Mouse (Mus musculus): ENCODE measurements around the gene Stradb. TPM values are rescaled to one million over a fixed set of nuclear protein-coding genes. Genes with fewer than 3 reads are reported as not detected.

Gene Stradb
- 45.2 and 46.3 TPM in 2 replicates for polyA plus RNA-seq (2016; fragmentation: Nextera tagmentation; extraction: Ambion mirVana)

DNA sequence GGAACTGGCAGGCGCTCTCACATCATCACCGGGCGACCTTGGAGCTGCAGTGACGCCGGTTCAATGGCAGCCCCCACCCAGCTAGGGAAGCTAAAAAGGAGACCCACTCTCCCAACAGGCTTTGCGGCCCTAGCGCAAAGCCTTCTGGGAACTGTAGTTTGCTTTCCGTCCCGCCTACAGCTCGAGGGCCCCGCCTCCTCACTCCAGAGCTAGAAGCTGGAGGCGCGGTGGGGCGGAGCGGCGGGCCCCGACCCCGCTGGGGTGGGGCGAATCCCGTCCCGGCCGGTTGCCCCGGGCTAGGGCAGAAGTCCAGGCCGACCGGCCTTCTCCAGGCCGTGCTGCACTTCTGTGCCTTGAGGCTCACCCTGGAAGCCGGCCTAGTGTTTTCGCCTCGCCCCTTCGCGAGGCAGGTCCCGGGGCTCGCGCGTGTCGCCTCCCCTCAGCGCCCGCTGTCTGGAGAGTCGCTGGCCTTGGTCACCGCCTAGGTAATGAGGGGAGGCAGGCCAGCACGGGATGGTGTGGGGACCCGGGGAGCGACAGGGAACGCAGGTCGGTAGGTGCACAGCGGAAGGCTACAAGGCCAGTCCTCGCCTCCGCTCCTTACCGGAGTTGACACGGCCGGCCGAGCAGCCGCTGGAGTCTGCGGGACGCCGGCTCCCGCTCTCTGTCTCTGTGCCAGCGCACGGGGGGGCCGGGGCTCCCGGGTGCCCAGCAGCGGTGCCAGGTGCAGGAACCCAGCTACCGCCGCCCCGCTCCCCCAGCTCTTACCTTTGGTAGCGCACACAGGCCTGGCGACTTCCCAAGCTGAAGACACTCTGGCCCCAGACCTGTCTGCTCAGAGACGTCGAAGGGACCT, at the start of gene Stradb, which contains the start of gene Trak2:
Gene Stradb (plus strand): TSS at position 157 of the 856 bp plus-strand sequence.
Gene Trak2 (minus strand): TSS at position 65 of the 856 bp plus-strand sequence.
- peak; percentile 97 for ATAC-seq (ENCODE audit: low FRiP score, low read depth)
- Histone ChIP-seq H3K9ac (peak within 1 kb of the TSS; percentile 88), H3K4me3 (peak within 1 kb of the TSS; percentile 80), H3K4me2 (replicated peaks) (peak within 1 kb of the TSS; percentile 85), H3K27me3 (replicated peaks) (no peaks in the 10 kb centered on the region), H3K9me3 (no peaks in the 10 kb centered on the region), H3K27ac (peak within 1 kb of the TSS; percentile 37), H3K36me3 (0 out of 2 replicates have a peak, but pooled peaks cover 3% of the 10 kb centered on the region), H3K4me1 (peaks cover 14% of the 10 kb centered on the region)
- WGBS, result under 1% methylated on average over 69 of the region's 69 CpGs

DNA sequence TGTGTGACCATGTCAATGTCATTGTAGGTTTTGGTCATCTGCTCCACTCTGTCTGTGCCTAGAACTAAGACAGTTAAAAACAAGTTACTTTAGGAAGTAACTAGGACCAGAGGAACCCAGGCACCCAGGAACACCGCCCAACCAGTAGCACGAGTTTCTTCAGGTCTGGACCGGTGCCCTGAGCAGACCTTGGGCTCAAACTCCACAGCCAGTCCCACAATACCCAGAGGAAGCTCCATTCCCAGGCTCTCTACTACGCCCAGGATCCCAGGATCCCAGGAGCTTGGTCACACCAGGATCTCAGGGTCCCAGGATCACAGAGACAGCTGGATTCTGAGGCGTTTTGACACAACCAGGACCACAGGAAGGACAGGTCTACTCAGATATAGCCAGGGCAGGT, 46.7 kb upstream of the Stradb start:
- no peak for ATAC-seq (ENCODE audit: low FRiP score, low read depth)
- no peaks in the 10 kb centered on the region for H3K4me1 ChIP-seq
- H3K27me3 ChIP-seq (replicated peaks), result no peaks in the 10 kb centered on the region
- peaks cover 21% of the 10 kb centered on the region for H3K36me3 ChIP-seq
- no peak overlapping the region for H3K4me2 ChIP-seq (replicated peaks)
- 96% methylated on average over 5 of the region's 5 CpGs for WGBS
- H3K4me3 ChIP-seq, result no peak overlapping the region
- H3K27ac ChIP-seq, result no peak overlapping the region
- H3K9ac ChIP-seq, result no peak overlapping the region
- no peaks in the 10 kb centered on the region for H3K9me3 ChIP-seq

DNA sequence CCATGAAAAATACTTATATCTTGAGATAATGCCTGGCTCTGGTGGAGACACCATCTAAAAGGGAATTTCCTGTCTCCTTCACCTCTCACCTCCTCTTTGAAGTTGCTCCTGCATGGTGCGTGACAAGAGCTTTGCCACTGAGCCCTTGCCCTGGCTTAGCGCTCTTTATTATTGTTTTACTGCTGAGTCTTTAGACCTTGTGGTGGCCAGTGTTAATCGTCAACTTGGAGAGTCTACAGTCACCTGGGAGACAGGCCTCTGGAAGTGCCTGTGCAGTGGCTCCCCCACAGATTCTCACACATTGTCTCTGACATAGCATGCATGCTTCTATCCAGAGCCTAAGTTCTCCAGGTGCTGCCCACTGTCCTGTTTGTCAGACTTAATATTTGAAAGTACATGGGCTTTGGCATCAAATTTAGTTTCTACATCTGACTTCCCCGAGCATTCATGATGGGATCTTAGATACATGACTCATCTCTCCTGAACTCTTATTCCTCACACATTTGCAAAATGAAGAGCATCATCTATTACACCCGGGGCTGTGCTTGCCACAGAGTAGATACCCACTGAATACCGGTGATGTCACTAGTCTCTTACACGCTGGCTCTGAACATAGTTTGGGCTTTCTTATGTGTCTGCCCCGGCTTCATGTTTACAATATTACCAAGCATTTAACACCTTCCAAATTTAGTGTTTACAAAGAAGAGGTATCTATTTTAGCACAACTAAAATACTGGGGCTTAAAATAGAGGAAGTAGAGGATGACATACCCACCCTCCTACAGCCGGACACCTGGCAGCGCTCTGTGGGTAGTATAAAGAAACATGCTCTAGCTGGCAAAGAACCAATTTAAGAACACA, 36.3 kb upstream of the Stradb start:
- Histone ChIP-seq H3K27me3 (replicated peaks) (no peaks in the 10 kb centered on the region), H3K9me3 (0 out of 2 replicates have a peak, but pooled peaks cover 4% of the 10 kb centered on the region), H3K9ac (no peak overlapping the region), H3K4me1 (no peaks in the 10 kb centered on the region), H3K4me3 (no peak overlapping the region), H3K36me3 (peaks cover 12% of the 10 kb centered on the region), H3K4me2 (replicated peaks) (no peak overlapping the region), H3K27ac (no peak overlapping the region)
- WGBS, result 93% methylated on average over 10 of the region's 10 CpGs
- no peak for ATAC-seq (ENCODE audit: low FRiP score, low read depth)

DNA sequence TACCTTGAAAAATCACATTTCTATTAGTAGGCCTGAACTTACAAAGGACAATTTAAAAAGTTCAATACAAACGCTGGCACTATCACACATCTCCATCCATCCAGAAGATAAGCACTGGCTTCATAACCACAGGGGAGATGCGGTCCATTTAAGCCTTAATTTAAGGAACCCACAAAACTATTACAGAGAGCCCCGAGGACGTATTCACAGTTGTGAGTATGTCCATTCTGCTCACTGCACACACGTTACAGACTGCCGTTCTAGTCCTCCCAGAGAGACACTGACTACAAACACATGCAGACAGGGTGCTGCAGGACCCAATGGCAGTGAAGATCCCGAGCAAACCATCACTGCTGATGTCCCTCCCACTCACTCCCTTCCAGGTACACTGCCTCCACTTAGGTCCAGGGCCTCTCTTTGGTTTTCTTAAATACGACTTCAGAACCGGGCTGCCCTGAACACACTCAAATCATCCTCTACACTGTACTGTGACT, 35.7 kb upstream of the Stradb start:
- WGBS, result 88% methylated on average over 9 of the region's 9 CpGs

DNA sequence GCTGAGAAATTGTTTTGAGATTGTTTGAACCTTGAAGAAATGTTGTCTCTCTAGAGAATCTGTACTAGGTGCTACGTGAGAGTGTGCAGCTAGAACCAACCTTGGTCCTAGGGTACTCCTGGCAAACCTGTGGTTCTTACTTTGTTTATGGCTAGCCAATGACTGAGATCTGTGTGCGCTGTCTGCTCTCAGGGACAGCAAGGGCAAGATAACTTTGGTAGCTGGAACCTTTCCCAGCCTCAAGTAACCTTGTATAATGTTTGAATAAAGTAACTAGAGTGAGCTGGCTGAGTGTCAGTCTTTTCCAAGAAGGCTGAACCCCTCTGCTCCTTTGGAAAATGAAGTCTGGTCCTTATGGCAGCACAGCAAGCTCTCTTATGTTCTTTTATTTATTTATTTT, 27.8 kb upstream of the Stradb start:
- Histone ChIP-seq H3K27ac (no peak overlapping the region), H3K4me2 (replicated peaks) (no peak overlapping the region), H3K9ac (no peak overlapping the region), H3K9me3 (no peaks in the 10 kb centered on the region), H3K27me3 (replicated peaks) (no peaks in the 10 kb centered on the region), H3K4me3 (no peak overlapping the region), H3K4me1 (no peaks in the 10 kb centered on the region), H3K36me3 (peaks cover 19% of the 10 kb centered on the region)
- 97% methylated on average over 2 of the region's 2 CpGs for WGBS
- ATAC-seq (ENCODE audit: low FRiP score, low read depth), result no peak

More for the DNA sequence above, 35.7 kb upstream of the Stradb start:
- no peak for ATAC-seq (ENCODE audit: low FRiP score, low read depth)
- Histone ChIP-seq H3K36me3 (peaks cover 12% of the 10 kb centered on the region), H3K9ac (no peak overlapping the region), H3K4me3 (no peak overlapping the region), H3K4me1 (no peaks in the 10 kb centered on the region), H3K9me3 (0 out of 2 replicates have a peak, but pooled peaks cover 4% of the 10 kb centered on the region), H3K4me2 (replicated peaks) (no peak overlapping the region), H3K27ac (no peak overlapping the region), H3K27me3 (replicated peaks) (no peaks in the 10 kb centered on the region)

DNA sequence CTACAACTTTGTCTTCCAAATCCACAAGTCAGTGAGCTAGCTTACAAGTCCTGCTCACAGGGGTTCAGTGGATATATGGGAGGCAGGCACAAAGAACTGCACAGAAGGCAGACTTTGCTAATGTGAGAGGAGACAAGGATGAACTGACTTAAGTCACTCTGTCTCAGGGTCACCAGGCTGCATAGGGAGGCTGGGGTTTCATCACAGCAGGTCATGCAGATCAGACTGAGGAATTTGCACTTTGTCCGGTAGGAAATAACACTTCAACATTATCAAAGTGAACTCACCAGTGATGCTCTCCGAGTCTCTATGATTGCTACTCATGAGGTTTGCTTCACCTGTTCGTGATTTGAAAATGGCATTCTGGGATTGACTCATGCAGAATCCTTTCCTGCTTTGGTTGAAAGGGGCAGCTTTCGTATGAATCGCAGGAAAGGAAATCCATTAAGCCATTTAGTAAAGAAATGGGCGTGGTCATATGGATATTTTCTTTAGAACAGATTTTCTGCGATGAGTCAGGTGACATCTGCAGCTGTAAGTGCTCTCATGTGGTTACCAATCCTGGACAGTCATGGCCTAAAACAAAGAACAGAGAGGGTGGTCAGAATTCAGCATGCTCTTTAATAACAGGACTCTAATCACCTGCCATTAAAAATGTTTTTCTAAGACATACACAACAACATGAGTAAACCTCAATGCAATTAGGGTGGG, 27.2 kb upstream of the Stradb start:
- Histone ChIP-seq H3K4me2 (replicated peaks) (no peak overlapping the region), H3K27ac (no peak overlapping the region), H3K4me3 (no peak overlapping the region), H3K9ac (no peak overlapping the region), H3K4me1 (no peaks in the 10 kb centered on the region), H3K27me3 (replicated peaks) (no peaks in the 10 kb centered on the region), H3K36me3 (peaks cover 19% of the 10 kb centered on the region), H3K9me3 (no peaks in the 10 kb centered on the region)
- WGBS, result 96% methylated on average over 7 of the region's 7 CpGs
- no peak for ATAC-seq (ENCODE audit: low FRiP score, low read depth)

DNA sequence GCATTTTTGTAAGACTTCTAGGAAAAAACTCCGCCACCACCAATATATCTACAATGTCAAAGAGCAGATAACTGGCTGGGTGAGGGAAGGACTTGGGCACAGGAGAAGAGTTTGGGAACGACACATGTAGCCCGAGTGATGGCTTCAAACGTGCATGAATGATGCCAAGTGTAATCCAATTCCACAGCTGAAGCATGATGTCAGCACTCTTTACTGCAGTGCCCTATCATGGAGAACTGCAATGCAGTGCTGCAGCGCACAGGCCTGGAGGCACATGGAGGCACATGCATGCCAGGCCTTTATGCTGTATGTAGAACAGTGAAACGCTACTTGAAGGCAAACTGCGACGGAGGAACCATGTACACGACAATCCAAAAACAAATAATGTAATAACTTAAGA, 26.6 kb upstream of the Stradb start:
- no peak overlapping the region for H3K27ac ChIP-seq
- H3K4me2 ChIP-seq (replicated peaks), result no peak overlapping the region
- no peaks in the 10 kb centered on the region for H3K9me3 ChIP-seq
- peaks cover 19% of the 10 kb centered on the region for H3K36me3 ChIP-seq
- H3K4me3 ChIP-seq, result no peak overlapping the region
- H3K9ac ChIP-seq, result no peak overlapping the region
- no peaks in the 10 kb centered on the region for H3K27me3 ChIP-seq (replicated peaks)
- H3K4me1 ChIP-seq, result no peaks in the 10 kb centered on the region
- WGBS, result 93% methylated on average over 9 of the region's 9 CpGs
- no peak for ATAC-seq (ENCODE audit: low FRiP score, low read depth)

DNA sequence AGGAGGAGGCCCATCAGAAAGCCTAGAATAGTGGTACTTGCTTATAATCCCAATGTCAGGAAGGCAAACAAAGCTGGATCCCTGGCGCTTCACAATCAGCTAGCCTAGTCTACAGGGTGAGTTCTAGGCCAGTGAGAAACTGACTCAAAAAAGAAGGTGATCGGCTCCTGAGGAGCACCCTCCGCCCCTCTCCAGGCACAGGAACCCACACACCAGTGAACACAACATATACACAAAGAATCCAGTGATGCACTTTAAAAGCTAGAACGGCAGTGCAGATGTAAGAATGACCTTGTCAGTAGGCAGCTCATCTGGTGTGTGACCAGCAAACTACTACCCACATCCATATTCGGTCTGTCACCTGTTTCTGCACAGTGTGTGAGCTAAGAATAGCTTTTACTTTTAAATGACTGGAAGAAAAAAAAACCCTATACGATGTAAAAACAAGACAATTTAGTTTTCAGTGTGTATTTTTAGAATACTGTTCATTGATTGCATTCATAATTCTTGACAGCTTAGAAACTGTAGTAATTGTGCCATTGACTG, 23.7 kb upstream of the Stradb start:
- 90% methylated on average over 6 of the region's 6 CpGs for WGBS
- H3K4me2 ChIP-seq (replicated peaks), result no peak overlapping the region
- no peaks in the 10 kb centered on the region for H3K9me3 ChIP-seq
- no peak overlapping the region for H3K9ac ChIP-seq
- H3K27me3 ChIP-seq (replicated peaks), result no peaks in the 10 kb centered on the region
- H3K27ac ChIP-seq, result no peak overlapping the region
- H3K36me3 ChIP-seq, result peaks cover 17% of the 10 kb centered on the region
- H3K4me1 ChIP-seq, result no peaks in the 10 kb centered on the region
- ATAC-seq (ENCODE audit: low FRiP score, low read depth), result no peak
- no peak overlapping the region for H3K4me3 ChIP-seq

DNA sequence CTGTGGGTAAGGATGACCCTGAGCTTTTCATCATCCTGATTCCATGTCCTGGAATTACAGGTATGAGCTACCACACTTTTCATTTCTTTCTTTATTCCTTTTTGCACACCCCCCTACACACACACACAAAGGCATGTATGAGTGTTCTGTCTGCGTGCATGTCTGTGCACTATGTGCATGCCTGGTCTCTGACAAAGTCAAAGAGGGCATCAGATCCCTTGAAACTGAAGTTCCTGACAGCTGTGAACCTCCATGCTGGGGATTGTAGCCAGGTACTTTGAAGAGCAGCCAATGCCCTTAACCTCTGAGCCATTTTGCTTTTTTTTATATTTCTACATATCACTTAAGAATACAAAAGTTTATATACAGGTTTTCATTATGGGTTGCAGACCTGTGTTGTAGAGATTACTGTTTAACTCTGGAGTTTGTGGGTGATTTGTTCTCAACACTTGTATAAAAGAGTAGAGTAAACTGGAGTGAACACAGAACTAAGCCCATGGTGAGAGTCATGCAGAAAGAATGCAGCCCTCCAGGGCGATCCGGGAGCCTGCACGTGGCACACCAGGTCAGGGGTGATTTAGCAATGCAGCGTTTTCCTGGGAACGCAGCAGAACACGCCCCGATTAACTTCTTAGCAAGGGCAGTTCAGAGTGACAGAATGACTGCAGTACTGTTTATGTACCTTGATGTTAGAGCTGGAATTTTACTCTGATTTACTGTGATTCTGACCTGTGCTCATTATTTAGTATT, 22.2 kb upstream of the Stradb start:
- Histone ChIP-seq H3K27ac (no peak overlapping the region), H3K9me3 (no peaks in the 10 kb centered on the region), H3K36me3 (peaks cover 3% of the 10 kb centered on the region), H3K4me1 (no peaks in the 10 kb centered on the region), H3K27me3 (replicated peaks) (no peaks in the 10 kb centered on the region), H3K4me3 (no peak overlapping the region), H3K9ac (no peak overlapping the region), H3K4me2 (replicated peaks) (no peak overlapping the region)
- 55% methylated on average over 8 of the region's 8 CpGs for WGBS
- no peak for ATAC-seq (ENCODE audit: low FRiP score, low read depth)

DNA sequence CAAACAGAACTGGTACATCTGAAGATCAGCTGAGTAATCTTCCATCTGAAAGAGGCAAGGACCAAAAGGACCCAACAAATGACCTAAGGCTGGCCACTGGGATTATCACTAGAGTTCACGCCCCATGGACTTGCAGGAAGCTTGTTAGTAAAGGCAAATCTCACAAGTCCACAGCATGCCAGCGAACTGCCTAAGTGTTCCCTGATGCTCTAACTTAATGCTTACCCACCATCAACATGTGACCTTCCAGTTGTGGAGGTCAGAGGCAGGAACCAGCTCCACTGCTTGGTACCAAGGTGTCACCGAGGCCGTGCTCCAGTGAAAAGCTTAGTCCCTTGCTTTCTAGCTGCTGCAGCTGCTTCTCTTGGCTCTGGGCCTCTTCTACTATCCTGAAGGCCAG, 21.5 kb upstream of the Stradb start:
- H3K36me3 ChIP-seq, result no peaks in the 10 kb centered on the region
- ATAC-seq (ENCODE audit: low FRiP score, low read depth), result no peak
- WGBS, result 91% methylated on average over 4 of the region's 4 CpGs

DNA sequence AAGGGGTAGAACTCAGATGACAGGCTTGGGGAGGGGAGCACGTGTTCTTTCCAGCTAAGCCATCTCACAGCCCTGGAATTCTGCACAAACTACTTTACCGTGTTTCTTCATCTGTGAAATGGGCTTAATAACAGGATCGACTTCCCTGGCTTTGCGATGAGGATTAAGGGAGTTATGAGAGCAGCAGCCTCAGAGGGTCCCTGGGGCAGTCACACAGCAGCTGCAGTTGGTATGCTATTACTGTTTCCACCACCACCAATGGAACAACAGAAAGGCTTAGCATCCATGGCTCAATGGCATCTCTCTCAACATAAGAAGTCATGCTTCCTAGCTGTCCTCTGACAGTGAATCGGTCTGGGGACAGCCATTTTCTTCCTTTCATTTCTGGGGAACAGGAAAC, 20.8 kb upstream of the Stradb start:
- no peak overlapping the region for H3K9ac ChIP-seq
- no peaks in the 10 kb centered on the region for H3K36me3 ChIP-seq
- H3K4me3 ChIP-seq, result no peak overlapping the region
- no peaks in the 10 kb centered on the region for H3K4me1 ChIP-seq
- ATAC-seq (ENCODE audit: low FRiP score, low read depth), result no peak
- no peak overlapping the region for H3K4me2 ChIP-seq (replicated peaks)
- 90% methylated on average over 5 of the region's 5 CpGs for WGBS
- H3K9me3 ChIP-seq, result no peaks in the 10 kb centered on the region
- no peaks in the 10 kb centered on the region for H3K27me3 ChIP-seq (replicated peaks)
- H3K27ac ChIP-seq, result no peak overlapping the region

More for the DNA sequence above, 21.5 kb upstream of the Stradb start:
- H3K9me3 ChIP-seq, result no peaks in the 10 kb centered on the region
- H3K4me2 ChIP-seq (replicated peaks), result no peak overlapping the region
- no peaks in the 10 kb centered on the region for H3K27me3 ChIP-seq (replicated peaks)
- no peaks in the 10 kb centered on the region for H3K4me1 ChIP-seq
- no peak overlapping the region for H3K4me3 ChIP-seq
- no peak overlapping the region for H3K9ac ChIP-seq
- no peak overlapping the region for H3K27ac ChIP-seq
